Mouse (Mus musculus) kidney, embryonic 15.5 days (tissue): ENCODE results near the gene Ampd2. TPM values are rescaled to one million over a fixed set of nuclear protein-coding genes. Genes with fewer than 3 reads are reported as not detected.

ENCODE experiments used
- ATAC-seq: fragments of 200-750 bp; cut with Nextera tagmentation; replicated peaks from 2 replicates; pipeline ENCODE4 v1.8.0; 2017; ENCODE audit warnings: moderate TSS enrichment; ENCODE audit not compliant: low FRiP score
- H3K27ac ChIP-seq: fragments of 300-500 bp; sonication (generic); 2 replicates; pipeline ENCODE4 v1.5.1; 2015; ENCODE audit warnings: mild to moderate bottlenecking, inconsistent platforms
- H3K27me3 ChIP-seq: fragments of 300-500 bp; sonication (generic); 2 replicates; pipeline ENCODE4 v1.6.1; 2015; ENCODE audit warnings: inconsistent platforms
- H3K36me3 ChIP-seq: fragments of 300-500 bp; sonication (generic); 2 replicates; pipeline ENCODE4 v1.6.1; 2015; ENCODE audit warnings: inconsistent platforms
- H3K4me1 ChIP-seq: fragments of 300-500 bp; sonication (generic); 2 replicates; pipeline ENCODE4 v1.6.1; 2015; ENCODE audit warnings: inconsistent platforms
- H3K4me2 ChIP-seq: fragments of 300-500 bp; sonication (generic); 2 replicates; pipeline ENCODE4 v1.6.1; 2015; ENCODE audit warnings: moderate library complexity, mild to moderate bottlenecking, inconsistent platforms
- H3K4me3 ChIP-seq: fragments of 300-500 bp; sonication (generic); replicated peaks from 2 replicates; pipeline ENCODE4 v1.5.1; 2015; ENCODE audit warnings: mild to moderate bottlenecking, inconsistent platforms
- H3K9ac ChIP-seq: fragments of 300-500 bp; sonication (generic); 2 replicates; pipeline ENCODE4 v1.6.1; 2015; ENCODE audit warnings: mild to moderate bottlenecking, inconsistent platforms
- H3K9me3 ChIP-seq: fragments of 300-500 bp; sonication (generic); replicated peaks from 2 replicates; pipeline ENCODE4 v1.6.1; 2016; ENCODE audit warnings: inconsistent platforms
- WGBS: fragments of 180-500 bp; shearing (Covaris S2); methylation state at CpG from one replicate; pipeline ENCODE4 v1.1.7; 2015; ENCODE audit warnings: mixed read lengths; 5-methylcytosine and 5-hydroxymethylcytosine counted together
- polyA plus RNA-seq: library from polyadenylated mRNA; unstranded; fragments of >200 nt; fragmentation: Nextera tagmentation; extraction: Ambion mirVana; gene quantifications from 2 replicates; pipeline ENCODE4 v1.2.1, GENCODE M21; 2015

Ampd2 gene
- polyA plus RNA-seq, 1 experiment from 2014 or later, result 66.2 TPM

- Histone ChIP-seq H3K27ac (no peak overlapping the region), H3K4me2 (no peak overlapping the region), H3K36me3 (no peaks in the 10 kb centered on the region), H3K9ac (no peak overlapping the region), H3K9me3 (no peaks in the 10 kb centered on the region), H3K4me1 (peaks cover 4% of the 10 kb centered on the region; the same call in 1 of the 2 replicates), H3K4me3 (no peak overlapping the region), H3K27me3 (no peaks in the 10 kb centered on the region)
- no peak for ATAC-seq
- WGBS, result 78% methylated on average over 8 of the region's 8 CpGs
These were observed 23.8 kb downstream of the Ampd2 start for GRCm38 (mm10) chr3:108062648-108063047.

GRCm38 (mm10) chr3:108061420-108061819, 25.0 kb downstream of the Ampd2 start:
- H3K4me3 ChIP-seq, result peak overlapping the region; percentile 15; the same call in 1 of the 2 replicates
- no peaks in the 10 kb centered on the region for H3K27me3 ChIP-seq
- ATAC-seq, result no peak
- H3K9me3 ChIP-seq, result no peaks in the 10 kb centered on the region
- no peaks in the 10 kb centered on the region for H3K36me3 ChIP-seq
- 17% methylated on average over 7 of the region's 7 CpGs for WGBS
- H3K4me1 ChIP-seq, result no peaks in the 10 kb centered on the region
- no peak overlapping the region for H3K9ac ChIP-seq
- no peak overlapping the region for H3K27ac ChIP-seq
- peak overlapping the region; percentile 49 for H3K4me2 ChIP-seq

- no peaks in the 10 kb centered on the region for H3K9me3 ChIP-seq
- no peak for ATAC-seq
- H3K36me3 ChIP-seq, result no peaks in the 10 kb centered on the region
- 0 out of 2 replicates have a peak, but pooled peaks cover 3% of the 10 kb centered on the region for H3K27me3 ChIP-seq
- H3K4me1 ChIP-seq, result no peaks in the 10 kb centered on the region
- no peak overlapping the region for H3K4me3 ChIP-seq
- H3K27ac ChIP-seq, result no peak overlapping the region
- no peak overlapping the region for H3K4me2 ChIP-seq
- WGBS, result 92% methylated on average over 5 of the region's 5 CpGs
- no peak overlapping the region for H3K9ac ChIP-seq
These were observed 36.0 kb downstream of the Ampd2 start for GRCm38 (mm10) chr3:108050493-108050892.

GRCm38 (mm10) chr3:108048306-108048705, 38.1 kb downstream of the Ampd2 start:
- H3K9me3 ChIP-seq, result no peaks in the 10 kb centered on the region
- H3K4me1 ChIP-seq, result peaks cover 15% of the 10 kb centered on the region
- 0 out of 2 replicates have a peak, but pooled peaks cover 3% of the 10 kb centered on the region for H3K27me3 ChIP-seq
- no peaks in the 10 kb centered on the region for H3K36me3 ChIP-seq
- no peak for ATAC-seq
- no peak overlapping the region for H3K9ac ChIP-seq
- no peak overlapping the region for H3K4me2 ChIP-seq
- no peak overlapping the region for H3K4me3 ChIP-seq
- WGBS, result 47% methylated on average over 3 of the region's 3 CpGs
- no peak overlapping the region for H3K27ac ChIP-seq

GRCm38 (mm10) chr3:108046944-108047655, 39.4 kb downstream of the Ampd2 start:
- 76% methylated on average over 2 of the region's 2 CpGs for WGBS
- no peak overlapping the region for H3K4me3 ChIP-seq
- H3K9me3 ChIP-seq, result no peaks in the 10 kb centered on the region
- H3K27ac ChIP-seq, result no peak overlapping the region
- H3K9ac ChIP-seq, result no peak overlapping the region
- no peak overlapping the region for H3K4me2 ChIP-seq
- H3K36me3 ChIP-seq, result no peaks in the 10 kb centered on the region
- ATAC-seq, result no peak
- 0 out of 2 replicates have a peak, but pooled peaks cover 3% of the 10 kb centered on the region for H3K27me3 ChIP-seq
- peaks cover 15% of the 10 kb centered on the region for H3K4me1 ChIP-seq

- H3K36me3 ChIP-seq, result no peaks in the 10 kb centered on the region
- peaks cover 15% of the 10 kb centered on the region for H3K4me1 ChIP-seq
- H3K9ac ChIP-seq, result peak within 1 kb of the TSS; percentile 60
- peak within 1 kb of the TSS; percentile 91 for H3K4me2 ChIP-seq
- H3K27me3 ChIP-seq, result no peaks in the 10 kb centered on the region
- peak within 1 kb of the TSS; percentile 60 for H3K4me3 ChIP-seq
- H3K9me3 ChIP-seq, result no peaks in the 10 kb centered on the region
- peak within 1 kb of the TSS; percentile 77 for H3K27ac ChIP-seq
- ATAC-seq, result peak; percentile 96
- WGBS, result 4% methylated on average over 29 of the region's 29 CpGs
These were observed 41.9 kb downstream of the Ampd2 start, which contains the start of gene Gstm4 for GRCm38 (mm10) chr3:108044394-108045140. TSS of gene Gstm4 (minus strand) at chr3:108044894.

GRCm38 (mm10) chr3:108033156-108033555, 53.3 kb downstream of the Ampd2 start:
- H3K27ac ChIP-seq, result no peak overlapping the region
- 0 out of 2 replicates have a peak, but pooled peaks cover 3% of the 10 kb centered on the region for H3K4me1 ChIP-seq
- ATAC-seq, result no peak
- H3K9ac ChIP-seq, result no peak overlapping the region
- H3K36me3 ChIP-seq, result no peaks in the 10 kb centered on the region
- no peak overlapping the region for H3K4me2 ChIP-seq
- WGBS, result 45% methylated on average over 5 of the region's 5 CpGs
- no peak overlapping the region for H3K4me3 ChIP-seq
- no peaks in the 10 kb centered on the region for H3K27me3 ChIP-seq
- H3K9me3 ChIP-seq, result no peaks in the 10 kb centered on the region

GRCm38 (mm10) chr3:108032113-108032512, 54.3 kb downstream of the Ampd2 start:
- Histone ChIP-seq H3K36me3 (no peaks in the 10 kb centered on the region), H3K4me2 (no peak overlapping the region), H3K9me3 (no peaks in the 10 kb centered on the region), H3K4me1 (0 out of 2 replicates have a peak, but pooled peaks cover 3% of the 10 kb centered on the region), H3K27me3 (no peaks in the 10 kb centered on the region), H3K9ac (no peak overlapping the region), H3K27ac (no peak overlapping the region), H3K4me3 (no peak overlapping the region)
- no peak for ATAC-seq

GRCm38 (mm10) chr3:108028641-108029365, 57.6 kb downstream of the Ampd2 start:
- Histone ChIP-seq H3K4me3 (no peak overlapping the region), H3K4me2 (no peak overlapping the region), H3K27ac (no peak overlapping the region; the same call in 1 of the 2 replicates), H3K27me3 (no peaks in the 10 kb centered on the region), H3K9ac (no peak overlapping the region), H3K36me3 (no peaks in the 10 kb centered on the region), H3K9me3 (no peaks in the 10 kb centered on the region), H3K4me1 (0 out of 2 replicates have a peak, but pooled peaks cover 8% of the 10 kb centered on the region)
- 81% methylated on average over 4 of the region's 4 CpGs for WGBS
- peak; percentile 74; the same call in 1 of the 2 replicates for ATAC-seq

GRCm38 (mm10) chr3:108026597-108026996, 59.9 kb downstream of the Ampd2 start:
- no peaks in the 10 kb centered on the region for H3K36me3 ChIP-seq
- H3K4me1 ChIP-seq, result 0 out of 2 replicates have a peak, but pooled peaks cover 8% of the 10 kb centered on the region
- no peak overlapping the region for H3K4me2 ChIP-seq
- ATAC-seq, result no peak
- WGBS, result 79% methylated on average over 1 of the region's 1 CpGs
- H3K27ac ChIP-seq, result no peak overlapping the region
- H3K4me3 ChIP-seq, result no peak overlapping the region
- H3K9me3 ChIP-seq, result no peaks in the 10 kb centered on the region
- no peak overlapping the region for H3K9ac ChIP-seq
- no peaks in the 10 kb centered on the region for H3K27me3 ChIP-seq

GRCm38 (mm10) chr3:108026049-108026448, 60.4 kb downstream of the Ampd2 start:
- H3K27me3 ChIP-seq, result no peaks in the 10 kb centered on the region
- H3K27ac ChIP-seq, result no peak overlapping the region
- no peak overlapping the region for H3K4me3 ChIP-seq
- H3K36me3 ChIP-seq, result no peaks in the 10 kb centered on the region
- whole genome bisulfite sequencing, result 71% methylated on average over 5 of the region's 5 CpGs
- H3K9ac ChIP-seq, result no peak overlapping the region
- 0 out of 2 replicates have a peak, but pooled peaks cover 8% of the 10 kb centered on the region for H3K4me1 ChIP-seq
- no peak for ATAC-seq
- H3K9me3 ChIP-seq, result no peaks in the 10 kb centered on the region
- H3K4me2 ChIP-seq, result no peak overlapping the region
